Mouse (Mus musculus) heart, embryonic 15.5 days (tissue): ENCODE results near the gene Klf17. TPM values are rescaled to one million over a fixed set of nuclear protein-coding genes. Genes with fewer than 3 reads are reported as not detected.
"Not testable (repeated sequence)": the region's sequence is repeated elsewhere in the genome, so short reads cannot be mapped to it uniquely, and the experiment has no call there.

ENCODE experiments used
- ATAC-seq: fragments of 200-750 bp; cut with Nextera tagmentation; replicated peaks from 2 replicates; pipeline ENCODE4 v1.8.0; 2017; ENCODE audit warnings: low read depth, moderate TSS enrichment; ENCODE audit not compliant: insufficient number of reproducible peaks, insufficient read depth, low FRiP score
- H3K27ac ChIP-seq: fragments of 300-500 bp; sonication (generic); 2 replicates; pipeline ENCODE4 v1.5.1; 2015; ENCODE audit warnings: mild to moderate bottlenecking, inconsistent platforms
- H3K27me3 ChIP-seq: fragments of 300-500 bp; sonication (generic); 2 replicates; pipeline ENCODE4 v1.6.1; 2015; ENCODE audit warnings: inconsistent platforms
- H3K36me3 ChIP-seq: fragments of 300-500 bp; sonication (generic); 2 replicates; pipeline ENCODE4 v1.6.1; 2015; ENCODE audit warnings: mild to moderate bottlenecking, inconsistent platforms
- H3K4me1 ChIP-seq: fragments of 300-500 bp; sonication (generic); replicated peaks from 2 replicates; pipeline ENCODE4 v1.6.1; 2015; ENCODE audit warnings: inconsistent platforms
- H3K4me2 ChIP-seq: fragments of 300-500 bp; sonication (generic); 2 replicates; pipeline ENCODE4 v1.6.1; 2015; ENCODE audit warnings: inconsistent platforms, mild to moderate bottlenecking, moderate library complexity
- H3K4me3 ChIP-seq: fragments of 300-500 bp; sonication (generic); 2 replicates; pipeline ENCODE4 v1.5.1; 2015; ENCODE audit warnings: mild to moderate bottlenecking, inconsistent platforms
- H3K9ac ChIP-seq: fragments of 300-500 bp; sonication (generic); 2 replicates; pipeline ENCODE4 v1.6.1; 2015; ENCODE audit warnings: mild to moderate bottlenecking, inconsistent platforms
- H3K9me3 ChIP-seq: fragments of 300-500 bp; sonication (generic); replicated peaks from 2 replicates; pipeline ENCODE4 v1.6.1; 2016; ENCODE audit warnings: inconsistent platforms
- WGBS: fragments of 180-500 bp; shearing (Covaris S2); methylation state at CpG from one replicate; pipeline ENCODE4 v1.1.7; 2015; ENCODE audit warnings: mixed read lengths; 5-methylcytosine and 5-hydroxymethylcytosine counted together
- polyA plus RNA-seq: library from polyadenylated mRNA; unstranded; fragments of >200 nt; fragmentation: Nextera tagmentation; extraction: Ambion mirVana; gene quantifications from 2 replicates; pipeline ENCODE4 v1.2.1, GENCODE M21; 2015

Gene Klf17
- polyA plus RNA-seq, 1 experiment from 2014 or later = not detected

- not testable (repeated sequence) for H3K27ac ChIP-seq, H3K9ac ChIP-seq, H3K36me3 ChIP-seq, H3K9me3 ChIP-seq, H3K27me3 ChIP-seq, H3K4me3 ChIP-seq, H3K4me2 ChIP-seq, ATAC-seq, H3K4me1 ChIP-seq
- 60% methylated on average over 5 of the region's 5 CpGs for WGBS
These were observed 13.0 kb downstream of the Klf17 start for GRCm38 (mm10) chr4:117752469-117752868.

DNA sequence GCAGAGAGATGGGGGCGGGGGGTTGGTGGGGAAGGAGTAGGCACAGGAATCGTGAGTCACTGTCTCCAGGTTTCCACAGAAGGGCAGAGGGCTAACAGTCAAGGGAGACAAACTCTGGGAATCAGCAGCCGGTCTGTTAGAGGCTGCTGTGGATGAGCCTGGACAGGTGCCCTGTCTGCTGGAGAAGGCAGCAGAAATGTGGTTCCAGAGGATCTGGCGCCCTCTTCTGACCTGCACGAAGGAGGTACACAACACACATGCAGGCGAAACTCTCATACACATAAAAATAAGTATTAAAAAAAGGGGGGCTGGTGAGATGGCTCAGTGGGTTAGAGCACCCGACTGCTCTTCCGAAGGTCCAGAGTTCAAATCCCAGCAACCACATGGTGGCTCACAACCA, 27.9 kb downstream of the Klf17 start:
- no peaks in the 10 kb centered on the region for H3K4me1 ChIP-seq
- no peak overlapping the region for H3K27ac ChIP-seq
- H3K9me3 ChIP-seq = no peaks in the 10 kb centered on the region
- 34% methylated on average over 8 of the region's 8 CpGs for WGBS
- H3K27me3 ChIP-seq = no peaks in the 10 kb centered on the region
- H3K36me3 ChIP-seq = no peaks in the 10 kb centered on the region
- H3K4me3 ChIP-seq = no peak overlapping the region
- no peak for ATAC-seq
- H3K4me2 ChIP-seq = no peak overlapping the region
- no peak overlapping the region for H3K9ac ChIP-seq

DNA sequence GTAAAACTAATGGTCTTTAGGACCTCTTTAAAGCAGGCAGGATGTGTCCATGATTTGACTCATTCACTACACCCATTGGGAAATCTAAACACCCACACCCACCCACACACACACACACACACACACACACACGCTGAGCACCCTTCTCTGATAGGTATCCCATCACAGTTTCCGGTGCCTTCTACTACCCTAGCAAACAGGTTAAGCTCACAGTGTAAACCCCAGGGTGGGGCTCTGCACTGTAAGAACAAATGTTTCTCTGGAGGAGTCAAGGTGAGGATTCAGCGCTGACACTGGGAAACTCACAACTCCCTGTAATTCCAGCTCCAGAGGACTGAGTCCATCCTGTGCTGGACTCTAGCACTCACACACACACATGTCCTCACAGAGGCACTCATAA, 33.5 kb downstream of the Klf17 start:
- no peaks in the 10 kb centered on the region for H3K4me1 ChIP-seq
- 69% methylated on average over 3 of the region's 3 CpGs for WGBS
- H3K27me3 ChIP-seq = 0 out of 2 replicates have a peak, but pooled peaks cover 3% of the 10 kb centered on the region
- no peak overlapping the region for H3K27ac ChIP-seq
- ATAC-seq = no peak
- H3K36me3 ChIP-seq = no peaks in the 10 kb centered on the region
- no peaks in the 10 kb centered on the region for H3K9me3 ChIP-seq
- no peak overlapping the region for H3K4me3 ChIP-seq
- H3K4me2 ChIP-seq = no peak overlapping the region
- no peak overlapping the region for H3K9ac ChIP-seq

DNA sequence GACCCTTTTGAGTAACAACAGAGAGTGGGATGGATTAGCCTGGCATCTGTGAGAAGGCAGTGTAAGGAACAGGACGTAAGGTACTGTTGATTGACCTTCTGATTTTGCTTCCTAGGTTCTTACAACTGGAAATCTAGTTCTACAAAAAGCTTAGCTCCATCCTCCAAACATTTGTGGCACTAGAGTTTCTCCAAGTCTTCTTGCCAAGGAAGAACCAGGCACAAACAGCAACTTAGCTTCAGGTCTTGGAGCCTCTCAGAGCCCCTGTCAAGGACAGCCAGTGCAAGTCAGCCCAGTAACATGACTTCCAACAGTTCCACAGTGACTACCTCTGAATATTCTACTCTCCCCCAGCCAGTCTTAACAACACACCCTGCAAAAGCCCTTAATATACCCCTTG, 41.3 kb downstream of the Klf17 start, which contains the start of gene Gm12845:
Gene Gm12845, plus strand, starts transcription at position 301 of the 400 bp plus-strand sequence.
- no peaks in the 10 kb centered on the region for H3K27me3 ChIP-seq
- H3K36me3 ChIP-seq = no peaks in the 10 kb centered on the region
- ATAC-seq = no peak
- 80% methylated on average over 1 of the region's 1 CpGs for WGBS
- no peaks in the 10 kb centered on the region for H3K4me1 ChIP-seq
- no peak within 1 kb of the TSS for H3K9ac ChIP-seq
- H3K4me2 ChIP-seq = no peak within 1 kb of the TSS
- H3K4me3 ChIP-seq = no peak within 1 kb of the TSS
- H3K27ac ChIP-seq = no peak within 1 kb of the TSS
- no peaks in the 10 kb centered on the region for H3K9me3 ChIP-seq

DNA sequence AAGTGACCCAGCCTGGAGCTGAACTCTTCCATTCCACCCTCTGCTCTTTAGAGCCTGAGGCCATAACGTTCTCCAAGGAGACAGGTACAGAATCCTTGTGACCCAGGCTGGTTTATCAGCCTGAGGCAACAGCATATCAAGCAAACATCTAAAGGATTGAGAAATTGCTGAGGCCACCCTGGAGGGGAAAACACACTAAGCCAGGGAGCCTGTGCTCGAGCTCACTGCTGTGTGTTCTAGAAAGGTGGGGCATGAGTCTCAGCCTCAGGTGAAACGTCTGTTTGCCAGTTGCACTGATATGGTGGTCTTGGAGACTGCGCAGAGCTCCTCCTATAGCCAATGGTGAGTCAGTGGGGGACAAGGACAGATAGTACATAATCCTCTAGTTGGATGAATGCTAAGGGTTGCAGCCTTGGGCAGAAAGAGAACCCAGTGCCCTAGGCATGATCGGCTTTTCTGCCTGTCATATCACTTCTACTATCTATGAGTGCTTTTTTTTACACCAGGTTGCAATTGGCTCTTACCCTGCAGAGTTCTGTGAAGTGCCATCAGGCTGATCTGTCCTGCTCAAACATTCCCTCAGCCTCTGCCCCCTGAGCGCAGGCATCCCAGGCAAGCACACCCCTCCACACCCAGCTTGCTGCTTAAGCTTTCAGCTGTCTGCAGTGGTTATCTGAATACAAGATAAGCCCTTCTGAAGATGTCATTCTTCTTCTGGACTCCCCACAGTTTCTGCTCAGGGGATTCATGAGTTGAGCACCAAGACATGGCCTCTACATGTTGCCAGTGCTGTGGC, 51.9 kb downstream of the Klf17 start:
- WGBS = 57% methylated on average over 6 of the region's 6 CpGs
- Histone ChIP-seq H3K36me3 (no peaks in the 10 kb centered on the region), H3K4me1 (no peaks in the 10 kb centered on the region), H3K27me3 (no peaks in the 10 kb centered on the region), H3K4me2 (no peak overlapping the region), H3K27ac (no peak overlapping the region), H3K9me3 (no peaks in the 10 kb centered on the region), H3K4me3 (no peak overlapping the region), H3K9ac (no peak overlapping the region)
- ATAC-seq = no peak

DNA sequence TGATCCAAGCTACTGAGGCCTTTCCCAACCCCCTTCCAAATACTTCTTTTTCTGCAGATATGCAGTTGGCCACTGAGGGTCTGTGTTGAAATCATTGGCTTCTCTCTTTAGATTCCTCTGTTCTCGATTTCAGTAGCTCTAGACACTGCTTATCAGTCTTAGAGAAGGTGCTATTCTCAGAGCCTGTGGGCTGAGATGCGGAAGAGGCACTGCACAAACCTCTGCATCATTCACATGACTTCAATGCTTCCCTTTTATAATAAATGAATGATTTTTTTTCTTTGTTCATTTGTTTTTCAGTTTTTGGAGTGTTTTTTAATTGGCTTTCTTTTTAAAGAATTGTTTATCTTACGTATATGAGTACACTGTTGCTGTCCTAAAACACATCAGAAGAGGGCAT, 53.1 kb downstream of the Klf17 start:
- Histone ChIP-seq H3K4me2 (no peak overlapping the region), H3K9me3 (no peaks in the 10 kb centered on the region), H3K27me3 (no peaks in the 10 kb centered on the region), H3K4me3 (no peak overlapping the region), H3K4me1 (no peaks in the 10 kb centered on the region), H3K27ac (no peak overlapping the region), H3K9ac (no peak overlapping the region), H3K36me3 (no peaks in the 10 kb centered on the region)
- WGBS = 61% methylated on average over 3 of the region's 3 CpGs
- ATAC-seq = no peak

DNA sequence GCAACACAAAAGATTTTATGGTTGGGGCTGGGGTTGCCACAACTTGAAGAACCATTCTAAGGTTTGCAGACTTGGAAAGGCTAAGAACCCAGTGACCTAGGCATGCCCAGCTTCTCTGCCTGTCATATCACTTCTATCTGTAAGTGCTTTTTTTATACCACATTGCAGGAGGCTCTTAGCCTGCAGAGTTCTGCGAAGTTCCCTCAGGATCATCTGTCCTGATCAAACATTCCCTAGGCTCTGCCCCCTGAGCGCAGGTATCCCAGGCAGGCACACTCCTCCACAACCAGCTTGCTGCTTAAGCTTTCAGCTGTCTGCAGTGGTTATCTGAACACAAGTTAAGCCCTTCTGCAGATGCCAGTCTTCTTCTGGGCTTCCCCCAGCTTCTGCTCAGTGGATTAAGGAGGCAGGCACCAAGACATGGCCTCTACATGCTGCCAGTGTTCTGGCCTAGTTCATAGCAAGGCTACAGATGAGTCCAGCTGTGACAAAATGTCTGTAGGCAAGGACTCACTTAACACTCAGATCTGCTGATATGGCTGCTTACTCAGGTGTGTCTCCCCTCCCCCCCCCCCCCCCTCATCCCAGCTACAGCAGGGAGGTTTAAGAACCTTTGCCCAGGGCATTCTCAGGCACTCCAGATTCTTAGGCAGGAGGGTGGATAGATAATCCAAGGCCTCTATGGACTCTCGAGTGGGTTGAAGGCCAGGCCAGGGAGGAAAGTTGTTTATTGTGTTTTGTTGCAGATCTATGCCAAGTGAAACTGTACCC, 56.5 kb downstream of the Klf17 start:
- Histone ChIP-seq H3K4me2 (no peak overlapping the region), H3K27me3 (no peaks in the 10 kb centered on the region), H3K36me3 (no peaks in the 10 kb centered on the region), H3K4me1 (no peaks in the 10 kb centered on the region), H3K27ac (no peak overlapping the region), H3K9ac (no peak overlapping the region), H3K9me3 (no peaks in the 10 kb centered on the region), H3K4me3 (no peak overlapping the region)
- 70% methylated on average over 3 of the region's 3 CpGs for WGBS
- ATAC-seq = no peak

Other genes with a start within 250 kb of the Klf17 start
- 104 and 115 TPM in 2 replicates for gene Eri3, start 215.3 kb downstream of the Klf17 start, polyA plus RNA-seq
- gene Dmap1, start 83.4 kb downstream of the Klf17 start, polyA plus RNA-seq = 35.8 and 43.1 TPM in 2 replicates
- gene Gm12845, start 41.2 kb downstream of the Klf17 start, polyA plus RNA-seq = not detected in 2 replicates
- gene Slc6a9, start 68.9 kb upstream of the Klf17 start, polyA plus RNA-seq = 5.4 and 5.9 TPM in 2 replicates
- gene Ccdc24, start 106.9 kb upstream of the Klf17 start, polyA plus RNA-seq = 0.29 and 0.43 TPM in 2 replicates
- gene B4galt2, start 117.8 kb upstream of the Klf17 start, polyA plus RNA-seq = 9.1 and 12.4 TPM in 2 replicates
- gene Atp6v0b, start 121.7 kb upstream of the Klf17 start, polyA plus RNA-seq = 197 and 216 TPM in 2 replicates
- gene Dph2, start 126.4 kb upstream of the Klf17 start, polyA plus RNA-seq = 9.5 and 11.5 TPM in 2 replicates
- 33.4 and 48.1 TPM in 2 replicates for gene Ipo13, start 149.4 kb upstream of the Klf17 start, polyA plus RNA-seq
- gene Artn, start 164.1 kb upstream of the Klf17 start, polyA plus RNA-seq = 0.65 and 1.2 TPM in 2 replicates